Mouse (Mus musculus) lung, embryonic 15.5 days (tissue): ENCODE data around the gene Rsrp1. TPM values are rescaled to one million over a fixed set of nuclear protein-coding genes. Genes with fewer than 3 reads are reported as not detected.

Source experiments
- ATAC-seq: fragments of 200-750 bp; cut with Nextera tagmentation; 2 replicates; pipeline ENCODE4 v1.8.0; 2017; ENCODE audit warnings: moderate number of reproducible peaks, borderline replicate concordance; ENCODE audit not compliant: low FRiP score, low TSS enrichment; ENCODE audit errors: extremely low read depth
- H3K27ac ChIP-seq: fragments of 300-500 bp; sonication (generic); 2 replicates; pipeline ENCODE4 v1.5.1; 2015; ENCODE audit warnings: moderate library complexity, mild to moderate bottlenecking, inconsistent platforms
- H3K27me3 ChIP-seq: fragments of 300-500 bp; sonication (generic); 2 replicates; pipeline ENCODE4 v1.6.1; 2015; ENCODE audit warnings: inconsistent platforms
- H3K36me3 ChIP-seq: fragments of 300-500 bp; sonication (generic); 2 replicates; pipeline ENCODE4 v1.6.1; 2015; ENCODE audit warnings: inconsistent platforms
- H3K4me1 ChIP-seq: fragments of 300-500 bp; sonication (generic); 2 replicates; pipeline ENCODE4 v1.6.1; 2015; ENCODE audit warnings: inconsistent platforms
- H3K4me2 ChIP-seq: fragments of 300-500 bp; sonication (generic); 2 replicates; pipeline ENCODE4 v1.6.1; 2015; ENCODE audit warnings: inconsistent platforms, mild to moderate bottlenecking, moderate library complexity
- H3K4me3 ChIP-seq: fragments of 300-500 bp; sonication (generic); 2 replicates; pipeline ENCODE4 v1.5.1; 2015; ENCODE audit warnings: mild to moderate bottlenecking, inconsistent platforms
- H3K9ac ChIP-seq: fragments of 300-500 bp; sonication (generic); 2 replicates; pipeline ENCODE4 v1.6.1; 2015; ENCODE audit warnings: inconsistent platforms
- H3K9me3 ChIP-seq: fragments of 300-500 bp; sonication (generic); 2 replicates; pipeline ENCODE4 v1.6.1; 2016; ENCODE audit warnings: inconsistent platforms
- WGBS: fragments of 180-500 bp; shearing (Covaris S2); methylation state at CpG from one replicate; pipeline ENCODE4 v1.1.7; 2015; 5-methylcytosine and 5-hydroxymethylcytosine counted together
- polyA plus RNA-seq: library from polyadenylated mRNA; unstranded; fragments of >200 nt; fragmentation: Nextera tagmentation; extraction: Ambion mirVana; gene quantifications from 2 replicates; pipeline ENCODE4 v1.2.1, GENCODE M21; 2015

Rsrp1 gene
- polyA plus RNA-seq, 1 experiment from 2014 or later: 412 TPM

DNA sequence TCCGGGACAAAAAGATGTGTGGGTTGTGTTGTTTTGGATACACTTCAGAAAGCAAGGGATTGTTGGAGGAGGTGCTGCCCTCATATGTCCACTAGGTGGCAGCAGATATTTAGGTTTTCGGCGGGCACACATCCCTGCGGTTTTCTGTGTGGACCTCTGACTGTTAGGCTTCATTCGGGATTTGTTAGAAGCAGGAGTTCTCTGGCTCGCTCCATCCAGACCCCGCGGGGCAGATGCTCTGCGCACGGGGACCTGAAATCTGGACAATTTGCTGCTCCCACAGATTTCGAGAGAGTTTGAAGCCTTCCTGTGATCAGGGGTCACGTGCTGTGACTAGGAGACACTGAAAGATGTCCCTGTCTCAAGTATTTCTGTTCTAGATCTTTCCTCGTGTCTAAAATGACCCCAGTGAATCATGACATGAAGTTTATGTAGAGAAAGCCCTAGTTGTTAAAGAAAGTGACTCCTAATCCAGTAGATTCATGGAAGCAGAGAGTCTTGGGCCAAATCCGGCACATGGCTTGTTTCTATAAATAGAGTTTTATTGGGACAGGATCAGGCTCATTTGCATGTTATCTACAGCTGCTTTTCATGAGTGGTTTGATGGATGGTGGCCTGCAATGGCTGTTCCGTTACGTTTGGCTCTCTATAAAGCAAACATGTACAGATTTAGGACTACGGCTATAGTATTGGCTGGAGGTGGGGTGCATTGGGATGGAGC, 22.8 kb downstream of the Rsrp1 start:
- Histone ChIP-seq H3K4me1 (peaks cover 17% of the 10 kb centered on the region), H3K9ac (no peak overlapping the region), H3K36me3 (no peaks in the 10 kb centered on the region), H3K27me3 (peaks cover 36% of the 10 kb centered on the region), H3K27ac (no peak overlapping the region), H3K4me3 (no peak overlapping the region), H3K4me2 (peak overlapping the region; percentile 44), H3K9me3 (no peaks in the 10 kb centered on the region)
- 6% methylated on average over 17 of the region's 17 CpGs for WGBS
- peak; percentile 46; the same call in 1 of the 2 replicates for ATAC-seq

DNA sequence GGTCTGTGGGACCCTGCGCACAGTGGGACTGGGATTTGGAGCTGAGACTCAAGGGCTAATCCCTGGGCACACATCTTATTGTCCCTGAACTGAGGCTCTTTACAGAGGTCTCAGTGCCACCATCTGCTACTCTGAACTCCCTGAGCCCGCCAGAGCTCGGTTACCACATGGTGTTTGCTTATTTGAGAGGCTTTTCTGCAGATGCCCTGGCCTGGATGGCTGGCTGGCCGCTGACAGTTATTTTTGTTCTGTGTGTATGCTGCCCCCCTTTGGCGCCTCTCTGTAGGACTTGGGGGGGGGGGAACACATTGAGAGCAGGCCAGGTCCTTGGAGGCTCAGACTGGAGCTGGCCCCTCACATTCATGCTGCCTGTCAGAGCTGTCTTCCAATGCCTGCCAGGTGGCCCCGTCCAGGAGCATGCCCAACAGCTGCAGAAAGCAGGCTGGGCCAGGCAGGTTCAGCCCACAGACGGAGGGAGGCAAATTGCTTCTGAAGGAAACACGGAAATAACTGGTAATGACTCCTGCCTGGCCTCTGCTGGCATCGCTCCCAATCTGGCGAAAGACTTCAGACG, 27.2 kb downstream of the Rsrp1 start:
- WGBS: 14% methylated on average over 11 of the region's 11 CpGs
- Histone ChIP-seq H3K9me3 (no peaks in the 10 kb centered on the region), H3K27me3 (peaks cover under 1% of the 10 kb centered on the region; the same call in 1 of the 2 replicates), H3K4me1 (peaks cover 14% of the 10 kb centered on the region), H3K27ac (peak overlapping the region; percentile 24; the same call in 1 of the 2 replicates), H3K36me3 (no peaks in the 10 kb centered on the region), H3K4me2 (no peak overlapping the region; the same call in 1 of the 2 replicates), H3K4me3 (no peak overlapping the region), H3K9ac (no peak overlapping the region)
- peak; percentile 76 for ATAC-seq

DNA sequence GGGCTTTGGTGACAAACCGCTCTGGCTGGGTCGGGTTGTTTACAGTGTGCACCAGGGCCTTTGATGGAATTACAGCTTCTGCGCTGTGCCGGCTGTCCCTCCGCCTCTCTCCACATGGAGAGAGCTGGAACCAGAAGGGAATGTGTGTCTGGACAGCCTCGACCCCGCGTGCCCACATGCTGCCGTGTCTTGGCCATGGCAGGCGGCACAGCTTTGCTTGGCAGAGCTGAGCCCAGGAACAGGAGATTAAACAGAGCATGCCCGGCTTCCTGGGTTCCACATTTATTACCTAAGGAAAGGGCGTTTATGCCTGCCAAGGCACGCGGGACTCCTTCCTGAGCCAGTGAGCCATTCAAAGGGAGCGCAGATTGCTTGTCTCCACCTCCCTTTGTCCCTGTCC, 31.1 kb downstream of the Rsrp1 start:
- Histone ChIP-seq H3K9me3 (no peaks in the 10 kb centered on the region), H3K27me3 (peaks cover 9% of the 10 kb centered on the region; the same call in 1 of the 2 replicates), H3K4me3 (no peak overlapping the region), H3K27ac (no peak overlapping the region), H3K36me3 (no peaks in the 10 kb centered on the region), H3K9ac (no peak overlapping the region), H3K4me1 (peaks cover 8% of the 10 kb centered on the region), H3K4me2 (no peak overlapping the region)
- WGBS: 16% methylated on average over 15 of the region's 15 CpGs
- no peak for ATAC-seq

DNA sequence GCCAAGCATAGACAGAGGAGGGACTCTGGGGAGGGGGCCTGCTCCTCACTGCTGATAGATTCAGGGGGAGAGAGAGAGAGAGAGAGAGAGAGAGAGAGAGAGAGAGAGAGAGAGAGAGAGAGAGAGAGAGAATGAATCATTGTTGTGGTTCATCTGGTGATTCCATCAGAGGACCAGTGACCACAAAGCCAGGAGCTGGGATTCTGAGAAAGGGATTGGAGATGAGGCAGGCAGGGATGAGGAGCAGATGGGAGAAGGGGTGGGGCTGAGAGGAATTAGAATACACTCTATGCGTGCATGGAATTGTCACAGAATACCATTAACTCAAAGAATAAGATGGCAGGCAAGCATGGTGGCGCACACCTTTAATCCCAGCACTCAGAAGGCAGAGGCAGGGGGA, 31.8 kb downstream of the Rsrp1 start:
- 98% methylated on average over 2 of the region's 2 CpGs for WGBS
- Histone ChIP-seq H3K9me3 (no peaks in the 10 kb centered on the region), H3K27me3 (peaks cover 9% of the 10 kb centered on the region; the same call in 1 of the 2 replicates), H3K4me1 (peaks cover 7% of the 10 kb centered on the region), H3K36me3 (no peaks in the 10 kb centered on the region), H3K27ac (no peak overlapping the region), H3K4me2 (no peak overlapping the region), H3K4me3 (no peak overlapping the region), H3K9ac (no peak overlapping the region)
- no peak for ATAC-seq

DNA sequence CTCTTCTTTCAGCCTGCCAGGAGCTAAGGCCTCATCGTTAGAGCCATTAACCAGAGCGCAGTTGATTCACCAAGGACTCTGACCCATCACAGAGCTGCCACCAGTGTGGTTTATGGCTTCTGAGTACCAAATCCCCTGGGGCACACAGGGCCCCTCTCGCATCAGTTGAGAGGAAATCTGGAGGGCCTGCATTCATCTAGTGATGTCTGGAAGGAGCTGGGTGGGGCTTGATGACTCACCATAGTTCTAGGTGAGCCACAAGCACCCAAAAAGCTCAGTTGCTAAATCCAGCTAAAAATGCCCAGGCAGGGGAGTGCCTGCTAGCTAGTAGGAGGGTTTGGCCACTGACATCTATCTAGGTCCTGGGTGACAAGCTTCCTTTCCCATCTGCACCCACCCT, 32.5 kb downstream of the Rsrp1 start:
- peaks cover under 1% of the 10 kb centered on the region for H3K4me1 ChIP-seq
- 78% methylated on average over 3 of the region's 3 CpGs for WGBS
- H3K9ac ChIP-seq: no peak overlapping the region
- no peaks in the 10 kb centered on the region for H3K9me3 ChIP-seq
- H3K27ac ChIP-seq: no peak overlapping the region
- H3K36me3 ChIP-seq: no peaks in the 10 kb centered on the region
- H3K27me3 ChIP-seq: peaks cover 9% of the 10 kb centered on the region; the same call in 1 of the 2 replicates
- no peak overlapping the region for H3K4me3 ChIP-seq
- no peak for ATAC-seq
- no peak overlapping the region for H3K4me2 ChIP-seq

DNA sequence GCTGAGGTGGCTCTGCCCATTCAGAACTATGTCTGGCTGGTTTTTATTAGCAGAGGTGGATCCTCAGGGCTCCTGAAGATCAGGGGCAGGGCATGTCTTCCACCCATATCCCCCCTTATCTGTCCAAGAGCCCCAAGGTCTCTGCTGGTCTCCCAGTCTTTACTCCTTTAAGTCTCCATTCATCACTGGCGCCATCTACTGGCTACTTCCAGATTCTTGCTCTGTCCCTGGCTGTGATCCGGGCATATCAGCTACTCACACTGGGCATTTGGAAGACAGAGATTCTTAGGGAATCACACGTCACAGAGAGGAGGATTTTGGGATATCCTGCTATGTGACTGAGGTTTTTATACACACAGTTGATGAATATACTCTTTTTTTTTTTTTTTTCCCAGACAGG, 32.9 kb downstream of the Rsrp1 start:
- ATAC-seq: no peak
- no peak overlapping the region for H3K9ac ChIP-seq
- 8% methylated on average over 3 of the region's 3 CpGs for WGBS
- H3K4me1 ChIP-seq: no peaks in the 10 kb centered on the region; the same call in 1 of the 2 replicates
- H3K4me3 ChIP-seq: no peak overlapping the region
- H3K36me3 ChIP-seq: no peaks in the 10 kb centered on the region
- no peak overlapping the region for H3K4me2 ChIP-seq
- H3K27ac ChIP-seq: no peak overlapping the region
- H3K9me3 ChIP-seq: no peaks in the 10 kb centered on the region
- H3K27me3 ChIP-seq: peaks cover 9% of the 10 kb centered on the region; the same call in 1 of the 2 replicates

DNA sequence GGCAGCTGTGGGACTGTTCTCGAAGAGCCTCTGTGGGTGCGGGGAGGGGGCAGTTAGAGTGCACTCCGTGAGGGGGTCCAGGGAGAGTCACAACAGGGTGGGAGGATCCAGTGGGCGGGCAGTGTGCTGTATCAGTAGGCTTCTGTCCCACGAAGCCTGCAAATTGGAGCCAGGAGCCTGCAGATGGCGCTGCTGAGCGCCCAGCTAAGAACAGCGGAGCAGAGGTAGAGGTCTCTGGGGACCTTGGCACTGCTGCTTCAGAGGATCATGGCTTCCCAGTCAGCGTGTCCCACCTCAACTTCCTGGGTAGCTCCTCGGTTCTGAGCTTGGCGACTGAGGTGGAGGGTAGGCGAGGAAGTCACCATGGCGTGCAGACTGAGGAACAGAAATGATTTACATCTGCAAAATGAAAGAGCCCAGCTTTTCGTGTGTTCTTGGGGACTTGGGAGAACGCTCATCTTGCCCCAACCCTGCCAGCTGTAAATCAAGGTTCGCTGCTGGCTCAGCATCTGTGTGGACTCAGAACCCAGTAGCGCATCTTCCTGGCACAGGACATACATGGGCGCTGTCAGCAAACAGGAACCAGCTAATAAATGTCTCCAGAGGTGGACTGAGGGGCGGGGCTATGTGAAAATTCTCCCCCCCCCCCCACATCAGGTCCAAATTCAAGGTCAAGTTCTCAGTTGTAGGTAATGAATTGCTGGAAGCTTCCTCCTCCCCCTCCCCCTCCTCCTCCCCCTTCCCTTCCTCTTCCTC, 39.8 kb downstream of the Rsrp1 start:
- no peak overlapping the region for H3K9ac ChIP-seq
- 24% methylated on average over 19 of the region's 19 CpGs for WGBS
- H3K9me3 ChIP-seq: no peaks in the 10 kb centered on the region
- peak overlapping the region; percentile 38; the same call in 1 of the 2 replicates for H3K4me2 ChIP-seq
- ATAC-seq: peak; percentile 49; the same call in 1 of the 2 replicates
- H3K36me3 ChIP-seq: no peaks in the 10 kb centered on the region
- H3K4me1 ChIP-seq: no peaks in the 10 kb centered on the region
- H3K27ac ChIP-seq: no peak overlapping the region
- peaks cover 8% of the 10 kb centered on the region; the same call in 1 of the 2 replicates for H3K27me3 ChIP-seq
- H3K4me3 ChIP-seq: no peak overlapping the region

DNA sequence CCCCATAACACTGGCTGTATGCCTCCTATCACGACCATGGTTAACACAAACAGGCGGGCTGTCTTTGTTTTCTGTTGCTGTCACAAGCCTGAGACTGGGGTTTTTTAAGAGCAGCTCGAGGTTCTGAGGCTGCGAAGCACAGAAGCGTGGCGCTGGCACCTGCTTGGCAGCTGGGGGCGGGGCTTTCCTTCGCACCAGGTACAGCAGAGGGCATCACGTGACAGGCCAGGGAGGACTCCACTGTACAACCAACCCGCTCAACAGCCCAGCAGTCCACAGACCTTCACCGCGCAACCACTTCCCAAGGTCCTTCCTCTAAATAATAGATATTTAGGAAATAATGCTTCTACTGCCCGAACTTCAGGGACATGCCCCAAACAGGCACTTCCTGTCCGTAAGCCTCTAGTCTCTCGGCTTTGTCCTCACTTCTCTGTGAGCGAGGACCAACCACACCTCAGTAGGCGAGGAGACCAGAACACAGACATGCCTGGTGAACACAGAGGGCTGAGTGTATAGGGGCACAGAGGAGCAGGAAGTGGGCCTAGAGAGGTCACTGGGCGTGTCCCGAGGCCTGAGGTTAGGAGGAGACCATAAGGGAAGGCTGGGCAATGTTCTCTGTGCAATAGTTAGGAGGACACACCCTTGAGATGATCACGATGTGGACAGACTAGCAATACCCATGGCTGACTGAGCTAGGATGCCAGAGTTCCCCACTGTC, 44.7 kb downstream of the Rsrp1 start:
- H3K4me3 ChIP-seq: no peak overlapping the region
- no peak overlapping the region for H3K27ac ChIP-seq
- no peak overlapping the region for H3K9ac ChIP-seq
- no peaks in the 10 kb centered on the region for H3K27me3 ChIP-seq
- no peaks in the 10 kb centered on the region for H3K36me3 ChIP-seq
- 73% methylated on average over 20 of the region's 20 CpGs for WGBS
- no peak overlapping the region for H3K4me2 ChIP-seq
- no peak for ATAC-seq
- no peaks in the 10 kb centered on the region for H3K9me3 ChIP-seq
- no peaks in the 10 kb centered on the region for H3K4me1 ChIP-seq

DNA sequence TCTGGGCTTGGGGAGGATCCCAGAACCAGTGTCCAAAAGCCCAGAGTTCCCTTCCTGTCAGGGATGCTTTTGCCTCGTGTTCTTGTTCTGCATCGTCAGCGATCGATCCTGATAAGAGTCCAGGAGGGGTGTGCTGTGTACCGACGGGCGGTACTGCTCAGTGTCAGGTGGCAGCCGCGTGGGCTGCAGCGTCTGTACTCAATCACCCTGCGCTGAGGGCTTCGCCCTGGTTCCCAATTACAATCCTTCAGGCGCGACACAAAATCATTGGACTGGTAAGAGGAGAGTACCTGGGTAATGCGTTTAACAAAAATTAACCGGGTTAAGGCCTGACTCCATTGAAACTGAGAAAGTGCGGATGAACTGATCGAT, 45.2 kb downstream of the Rsrp1 start:
- Histone ChIP-seq H3K9ac (no peak overlapping the region), H3K4me3 (no peak overlapping the region), H3K27me3 (no peaks in the 10 kb centered on the region), H3K27ac (no peak overlapping the region), H3K4me1 (no peaks in the 10 kb centered on the region), H3K36me3 (no peaks in the 10 kb centered on the region), H3K9me3 (no peaks in the 10 kb centered on the region), H3K4me2 (no peak overlapping the region)
- 75% methylated on average over 18 of the region's 18 CpGs for WGBS
- ATAC-seq: no peak

DNA sequence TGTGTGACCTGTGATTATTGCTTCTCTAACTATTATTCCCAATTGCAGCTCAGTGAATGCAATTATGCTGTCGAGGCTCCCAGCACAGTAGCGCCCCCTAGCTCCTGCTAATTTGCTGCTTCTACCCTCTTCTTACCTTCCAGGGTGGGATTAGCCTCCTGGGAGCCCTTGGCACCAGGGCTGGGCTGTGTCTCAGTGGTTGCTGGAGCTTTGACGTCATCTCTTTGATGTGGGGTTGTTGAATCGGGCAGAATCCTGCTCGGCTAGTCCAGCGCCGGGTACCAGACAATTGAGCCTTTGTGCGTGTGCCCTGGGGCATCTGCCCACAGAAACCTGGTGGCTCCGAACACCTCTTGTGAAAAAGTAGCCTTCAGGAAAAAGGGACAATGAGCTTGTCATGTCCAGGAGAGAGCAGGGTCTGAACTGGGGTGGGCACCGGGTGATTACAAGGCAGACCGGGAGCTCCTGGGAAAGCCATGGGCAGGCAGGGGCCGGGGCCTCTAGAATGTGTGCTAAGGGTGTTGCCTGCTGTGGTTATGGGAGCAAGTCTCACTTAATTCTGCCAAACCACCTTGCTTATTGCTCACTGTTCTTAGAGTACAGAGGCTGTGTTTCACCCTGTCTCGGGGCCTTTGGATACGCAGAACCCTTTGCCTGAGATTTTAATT, 52.0 kb downstream of the Rsrp1 start:
- peak overlapping the region; percentile 72 for H3K27ac ChIP-seq
- H3K27me3 ChIP-seq: no peaks in the 10 kb centered on the region
- H3K4me3 ChIP-seq: no peak overlapping the region
- 0 out of 2 replicates have a peak overlapping the region, but pooled peaks have one; percentile 12 for H3K4me2 ChIP-seq
- 26% methylated on average over 14 of the region's 14 CpGs for WGBS
- H3K4me1 ChIP-seq: peaks cover 4% of the 10 kb centered on the region; the same call in 1 of the 2 replicates
- no peak overlapping the region for H3K9ac ChIP-seq
- no peaks in the 10 kb centered on the region for H3K36me3 ChIP-seq
- H3K9me3 ChIP-seq: no peaks in the 10 kb centered on the region
- ATAC-seq: peak; percentile 80

DNA sequence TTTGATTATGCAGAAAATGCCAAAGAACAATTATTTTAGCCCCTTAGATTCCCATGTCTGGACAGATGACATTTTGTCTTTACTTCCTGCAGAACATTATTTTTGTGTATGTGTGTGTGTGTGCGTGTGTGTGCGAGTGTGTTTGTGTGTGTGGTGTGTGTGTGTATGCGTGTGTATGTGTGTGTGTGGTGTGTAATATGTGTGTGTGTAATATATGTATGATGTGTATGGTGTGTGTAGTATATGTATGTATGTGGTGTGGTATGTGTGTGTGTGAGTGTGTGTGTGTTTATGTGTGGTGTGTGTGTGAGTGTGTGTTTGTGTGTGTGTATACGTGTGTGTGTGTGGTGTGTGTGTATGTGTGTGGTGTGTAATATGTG, 52.5 kb downstream of the Rsrp1 start:
- H3K27ac ChIP-seq: peak overlapping the region; percentile 72
- no peak overlapping the region for H3K9ac ChIP-seq
- ATAC-seq: no peak
- 81% methylated on average over 4 of the region's 4 CpGs for WGBS
- no peak overlapping the region for H3K4me3 ChIP-seq
- H3K4me1 ChIP-seq: peaks cover 4% of the 10 kb centered on the region; the same call in 1 of the 2 replicates
- H3K27me3 ChIP-seq: no peaks in the 10 kb centered on the region
- no peaks in the 10 kb centered on the region for H3K9me3 ChIP-seq
- H3K36me3 ChIP-seq: no peaks in the 10 kb centered on the region
- 0 out of 2 replicates have a peak overlapping the region, but pooled peaks have one; percentile 12 for H3K4me2 ChIP-seq
